Mouse (Mus musculus): ENCODE data around the gene Nhsl1.

DNA sequence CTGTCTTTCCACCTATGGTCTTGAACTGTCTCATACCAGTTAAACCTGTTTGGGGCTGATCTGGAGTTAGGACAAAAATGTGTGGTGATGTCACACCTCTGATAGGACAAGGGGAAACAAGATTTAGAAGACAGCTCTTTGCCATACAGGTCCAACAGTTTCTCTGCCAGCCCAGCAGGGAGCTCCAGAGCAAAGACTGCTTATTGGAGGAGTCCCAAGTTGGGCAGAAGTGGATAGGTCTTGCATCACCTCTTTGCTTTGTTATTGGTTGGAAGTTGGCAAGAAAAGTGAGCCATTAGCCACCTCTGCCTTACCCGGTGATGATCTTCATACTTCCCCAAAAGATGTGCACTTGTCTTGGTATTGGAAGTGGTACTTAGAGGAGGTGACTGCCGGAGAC, 218.1 kb downstream of the Nhsl1 start:
- TF ChIP-seq FOSL1 (IDR thresholded peaks at IDR 0.05; ENCODE audit: insufficient read depth, low read length, poor library complexity, severe bottlenecking), result no peak
- TF ChIP-seq CTCF (IDR thresholded peaks at IDR 0.05; ENCODE audit: control insufficient read depth, insufficient read depth, insufficient read length), result no peak
- no peak for TF ChIP-seq MYOG (IDR thresholded peaks at IDR 0.05; ENCODE audit: control insufficient read depth, extremely low read depth, insufficient read length)
- no peak for TF ChIP-seq MYOD1 (IDR thresholded peaks at IDR 0.05; ENCODE audit: control insufficient read depth, insufficient read length, low read depth)
- no peak for TF ChIP-seq USF1 (IDR thresholded peaks at IDR 0.05; ENCODE audit: low read depth)

All from C2C12 (cell line).